Comparison of ENCODE assay signal across 8 mouse cellular contexts in genomic region chr7:86775617-86776325, GRCm38 (mm10). TPM values are rescaled to one million over a fixed set of nuclear protein-coding genes. Genes with fewer than 3 reads are reported as not detected.
DNase-seq lines count a peak whose midpoint lies in the region; ATAC-seq and TF ChIP-seq lines count a peak whose summit lies in the region.

Gene Folh1, minus strand, starts transcription at chr7:86775943.

- H3K4me3 ChIP-seq in liver, adult 2 months (ENCODE audit: insufficient read depth, low read depth, low read length), result no peak within 1 kb of the TSS
- no peak within 1 kb of the TSS for H3K4me3 ChIP-seq in liver, postnatal 0 days (ENCODE audit: low read depth, low read length)
- peak within 1 kb of the TSS; percentile 43 for H3K4me3 ChIP-seq in hindbrain, embryonic 10.5 days
- H3K4me3 ChIP-seq in neural tube, embryonic 11.5 days (ENCODE audit: low read depth, low read length), result peak within 1 kb of the TSS; percentile 23

- ATAC-seq in liver, postnatal 0 days, result no peak
- 0 out of 2 replicates have a peak, but pooled peaks have one; percentile 35 for ATAC-seq in neural tube, embryonic 11.5 days (ENCODE audit: insufficient read depth, low FRiP score, low TSS enrichment)
- no peak for ATAC-seq in monocyte, adult 5-6 weeks (replicated peaks; ENCODE audit: insufficient number of reproducible peaks, low FRiP score, low TSS enrichment, poor library complexity, severe bottlenecking)

- H3K4me2 ChIP-seq in liver, postnatal 0 days (ENCODE audit: low read depth, low read length), result no peak within 1 kb of the TSS
- H3K4me2 ChIP-seq in neural tube, embryonic 11.5 days (ENCODE audit: low read depth), result peak within 1 kb of the TSS; percentile 42

- H3K9ac ChIP-seq in liver, adult 2 months (ENCODE audit: low read depth, low read length), result no peak within 1 kb of the TSS
- no peak within 1 kb of the TSS for H3K9ac ChIP-seq in liver, postnatal 0 days (replicated peaks)
- peak within 1 kb of the TSS; percentile 22 for H3K9ac ChIP-seq in neural tube, embryonic 11.5 days (ENCODE audit: low read length)

- no peak within 1 kb of the TSS for H3K27ac ChIP-seq in liver, adult 2 months (replicated peaks; ENCODE audit: insufficient read depth, low read depth, low read length)
- no peak within 1 kb of the TSS for H3K27ac ChIP-seq in liver, postnatal 0 days (ENCODE audit: low read depth)
- 0 out of 2 replicates have a peak within 1 kb of the TSS, but pooled peaks have one; percentile 23 for H3K27ac ChIP-seq in hindbrain, embryonic 10.5 days
- no peak within 1 kb of the TSS for H3K27ac ChIP-seq in neural tube, embryonic 11.5 days (ENCODE audit: low read depth, low read length)

- no peaks in the 10 kb centered on the region for H3K9me3 ChIP-seq in liver, postnatal 0 days (ENCODE audit: low read length)
- no peaks in the 10 kb centered on the region for H3K9me3 ChIP-seq in hindbrain, embryonic 10.5 days
- no peaks in the 10 kb centered on the region for H3K9me3 ChIP-seq in neural tube, embryonic 11.5 days (ENCODE audit: control insufficient read depth, low read length)

- H3K27me3 ChIP-seq in liver, adult 2 months (ENCODE audit: control insufficient read depth, insufficient read depth, low read length), result no peaks in the 10 kb centered on the region
- no peaks in the 10 kb centered on the region for H3K27me3 ChIP-seq in liver, postnatal 0 days (ENCODE audit: insufficient read depth, low read length)
- no peaks in the 10 kb centered on the region for H3K27me3 ChIP-seq in hindbrain, embryonic 10.5 days (ENCODE audit: insufficient read depth, poor library complexity, severe bottlenecking)
- H3K27me3 ChIP-seq in neural tube, embryonic 11.5 days (ENCODE audit: control insufficient read depth, insufficient read depth, low read length), result no peaks in the 10 kb centered on the region

- TF ChIP-seq POLR2A in liver, adult 2 months (IDR thresholded peaks at IDR 0.05; ENCODE audit: extremely low read depth, insufficient read depth, low read length), result no peak

- TF ChIP-seq CTCF in liver, adult 2 months (IDR thresholded peaks at IDR 0.05; ENCODE audit: low read depth, low read length), result no peak
- TF ChIP-seq CTCF in liver, postnatal 0 days (IDR thresholded peaks at IDR 0.05; ENCODE audit: low read depth), result no peak

- DNase-seq in liver, adult 2 months (ENCODE audit: extremely low read depth, low read depth, low spot score), result peak; percentile 6
- no peak for DNase-seq in liver, postnatal 0 days
- peak; percentile 9 for DNase-seq in embryo, embryonic 11.5 days (ENCODE audit: low read depth, low spot score)
- peak; percentile 17 for DNase-seq in hindbrain, embryonic 10.5 days (ENCODE audit: low spot score)
- DNase-seq in layer of hippocampus, postnatal 25 days (ENCODE audit: extremely low spot score in 1 of 2, low spot score in 1 of 2), result peak; percentile 11 to 33
- DNase-seq in neural tube, embryonic 11.5 days (ENCODE audit: low spot score), result peak; percentile 20
- DNase-seq in yolk sac, embryonic 10.5 days (ENCODE audit: low spot score), result no peak

- 8% methylated on average over 11 of the region's 11 CpGs for WGBS in liver, adult 2 months
- WGBS in liver, postnatal 0 days (ENCODE audit: insufficient replicate concordance), result 12% methylated on average over 11 of the region's 11 CpGs
- WGBS in hindbrain, embryonic 10.5 days, result 5% methylated on average over 11 of the region's 11 CpGs
- 6% methylated on average over 11 of the region's 11 CpGs for WGBS in neural tube, embryonic 11.5 days

- no peaks in the 10 kb centered on the region for H3K79me2 ChIP-seq in liver, adult 2 months (ENCODE audit: control insufficient read depth, insufficient read depth, low read length)

- no peak for TF ChIP-seq EP300 in liver, postnatal 0 days (IDR thresholded peaks at IDR 0.05; ENCODE audit: low read depth)

- H3K36me3 ChIP-seq in liver, adult 2 months (ENCODE audit: control insufficient read depth, insufficient read depth, low read length), result no peaks in the 10 kb centered on the region
- H3K36me3 ChIP-seq in liver, postnatal 0 days (replicated peaks; ENCODE audit: insufficient read depth, low read length), result no peaks in the 10 kb centered on the region
- H3K36me3 ChIP-seq in hindbrain, embryonic 10.5 days, result no peaks in the 10 kb centered on the region
- H3K36me3 ChIP-seq in neural tube, embryonic 11.5 days (ENCODE audit: control insufficient read depth, insufficient read depth, low read length), result no peaks in the 10 kb centered on the region

- H3K4me1 ChIP-seq in liver, adult 2 months (ENCODE audit: control insufficient read depth, insufficient read depth, low read length), result no peaks in the 10 kb centered on the region
- H3K4me1 ChIP-seq in liver, postnatal 0 days (ENCODE audit: insufficient read depth), result no peaks in the 10 kb centered on the region
- H3K4me1 ChIP-seq in hindbrain, embryonic 10.5 days (replicated peaks), result peaks cover 7% of the 10 kb centered on the region; the same call in 1 of the 2 replicates
- no peaks in the 10 kb centered on the region for H3K4me1 ChIP-seq in neural tube, embryonic 11.5 days (ENCODE audit: control insufficient read depth, insufficient read depth, low read length)

RNA-seq across cellular contexts. Expression of gene Folh1, which starts in this region (rescaled TPM):
- total RNA-seq in liver, adult 2 months (2014; rRNA removed), result 0.07 TPM in 1 of 2 replicates, not detected in the other
- not detected in 2 replicates for polyA plus RNA-seq in liver, adult 2 months (2012; rRNA removed)
- polyA plus RNA-seq in liver, postnatal 0 days (2015; fragmentation: Nextera tagmentation; extraction: Ambion mirVana), result 0.04 TPM in 1 of 2 replicates, not detected in the other
- polyA plus RNA-seq in hindbrain, embryonic 10.5 days (2016; fragmentation: Nextera tagmentation; extraction: Ambion mirVana), result not detected in 2 replicates
- total RNA-seq in layer of hippocampus, postnatal 25 days (2021), result 1 to 10 TPM; 6.2 to 8.3 TPM
- polyA plus RNA-seq in neural tube, embryonic 11.5 days (2014; fragmentation: Nextera tagmentation; extraction: Ambion mirVana), result 0.22 and 0.61 TPM in 2 replicates
- 1.0 TPM in 1 of 3 replicates, not detected in the others for total RNA-seq in monocyte, adult 5-6 weeks (2017)

Comparison
In these comparisons a context has a peak if more than half of its experiments do, and no peak if none do; other contexts are left out.
1. Peak in DNase-seq in liver, adult 2 months; RNA of the gene not detected or under 1 TPM.
2. Peak in DNase-seq, H3K4me3 ChIP-seq and H3K27ac ChIP-seq in hindbrain, embryonic 10.5 days; RNA of the gene not detected or under 1 TPM.
3. Peak in DNase-seq, ATAC-seq, H3K4me3 ChIP-seq, H3K9ac ChIP-seq and H3K4me2 ChIP-seq in neural tube, embryonic 11.5 days; RNA of the gene not detected or under 1 TPM.
4. DNase-seq: peak in embryo, embryonic 11.5 days (single experiment) and layer of hippocampus, postnatal 25 days (2 of 2); none in liver, postnatal 0 days (single experiment) and yolk sac, embryonic 10.5 days (single experiment).